Mouse (Mus musculus) thymus, adult 2 months (tissue): ENCODE measurements around the gene Cltb.

ENCODE experiments used
- CTCF ChIP-seq: fragments of 200-500 bp; IDR thresholded peaks from 2 replicates; pipeline ENCODE4 v1.5.1; 2012; ENCODE audit warnings: mild to moderate bottlenecking, control low read depth, low read length, moderate library complexity, borderline replicate concordance; ENCODE audit not compliant: control insufficient read depth, poor library complexity, insufficient read depth; ENCODE audit errors: extremely low read depth
- POLR2A ChIP-seq: fragments of 200-500 bp; IDR thresholded peaks from 2 replicates; pipeline ENCODE4 v1.6.1; 2012; ENCODE audit warnings: mild to moderate bottlenecking, low read length, control low read depth, moderate library complexity; ENCODE audit not compliant: control insufficient read depth, poor library complexity, insufficient read depth; ENCODE audit errors: extremely low read depth

- TF ChIP-seq CTCF (no peak), POLR2A (no peak)
Observed at GRCm38 (mm10) chr13:54603501-54603900, 7.6 kb downstream of the Cltb start.
